ENCODE assay signal across 7 mouse cellular contexts in genomic region chr15:99663964-99664599, GRCm38 (mm10). TPM values are rescaled to one million over a fixed set of nuclear protein-coding genes. Genes with fewer than 3 reads are reported as not detected.
DNase-seq lines count a peak whose midpoint lies in the region; ATAC-seq and TF ChIP-seq lines count a peak whose summit lies in the region.

No protein-coding gene starts in this region.

- H3K9ac ChIP-seq in intestine, postnatal 0 days (ENCODE audit: low read depth, low read length), result no peak overlapping the region
- peak overlapping the region; percentile 46 for H3K9ac ChIP-seq in midbrain, embryonic 12.5 days (replicated peaks)

- WGBS in intestine, postnatal 0 days, result 2% methylated on average over 17 of the region's 17 CpGs
- WGBS in midbrain, embryonic 12.5 days, result 5% methylated on average over 17 of the region's 17 CpGs

- peak overlapping the region; percentile 28; the same call in 1 of the 2 replicates for H3K4me3 ChIP-seq in cortical plate, adult 2 months (ENCODE audit: insufficient read depth, low read length)
- peak overlapping the region; percentile 38 for H3K4me3 ChIP-seq in intestine, postnatal 0 days (ENCODE audit: low read depth, low read length)
- H3K4me3 ChIP-seq in midbrain, embryonic 12.5 days, result peak overlapping the region; percentile 42

- H3K36me3 ChIP-seq in intestine, postnatal 0 days (ENCODE audit: control insufficient read depth, insufficient read depth), result no peaks in the 10 kb centered on the region
- H3K36me3 ChIP-seq in midbrain, embryonic 12.5 days, result no peaks in the 10 kb centered on the region

- peaks cover 22% of the 10 kb centered on the region for H3K27me3 ChIP-seq in intestine, postnatal 0 days (replicated peaks; ENCODE audit: control insufficient read depth, insufficient read depth, low read length)
- peaks cover 23% of the 10 kb centered on the region for H3K27me3 ChIP-seq in midbrain, embryonic 12.5 days

- 0 out of 2 replicates have a peak, but pooled peaks have one; percentile 12 for ATAC-seq in intestine, postnatal 0 days
- peak; percentile 78; the same call in 1 of the 2 replicates for ATAC-seq in midbrain, embryonic 12.5 days (ENCODE audit: low FRiP score, low read depth)

- TF ChIP-seq CTCF in cortical plate, adult 2 months (IDR thresholded peaks at IDR 0.05; ENCODE audit: extremely low read depth, insufficient read depth, low read length), result no peak
- TF ChIP-seq CTCF in intestine, postnatal 0 days (IDR thresholded peaks at IDR 0.05; ENCODE audit: low read depth), result no peak

- no peak overlapping the region for H3K27ac ChIP-seq in cortical plate, adult 2 months (ENCODE audit: insufficient read depth, low read length)
- no peak overlapping the region for H3K27ac ChIP-seq in intestine, postnatal 0 days (ENCODE audit: low read depth, low read length)
- peak overlapping the region; percentile 88 for H3K27ac ChIP-seq in midbrain, embryonic 12.5 days (replicated peaks)

- peak; percentile 37 for DNase-seq in right cerebral cortex, adult 18-20 months
- DNase-seq in right cerebral cortex, postnatal 4 days, result no peak
- DNase-seq in spleen, adult 12 weeks (ENCODE audit: low spot score), result no peak
- DNase-seq in gastrocnemius, postnatal 14 days, result no peak

- H3K4me2 ChIP-seq in intestine, postnatal 0 days (replicated peaks; ENCODE audit: low read depth), result peak overlapping the region; percentile 78
- H3K4me2 ChIP-seq in midbrain, embryonic 12.5 days (replicated peaks), result peak overlapping the region; percentile 63

- H3K9me3 ChIP-seq in intestine, postnatal 0 days (ENCODE audit: control insufficient read depth), result no peaks in the 10 kb centered on the region
- no peaks in the 10 kb centered on the region for H3K9me3 ChIP-seq in midbrain, embryonic 12.5 days

- peaks cover 6% of the 10 kb centered on the region for H3K4me1 ChIP-seq in cortical plate, adult 2 months (ENCODE audit: control insufficient read depth, insufficient read depth, low read length)
- H3K4me1 ChIP-seq in intestine, postnatal 0 days (replicated peaks; ENCODE audit: control insufficient read depth, insufficient read depth, low read length), result peaks cover 3% of the 10 kb centered on the region
- peaks cover 43% of the 10 kb centered on the region for H3K4me1 ChIP-seq in midbrain, embryonic 12.5 days

- intact Hi-C loops in gastrocnemius, postnatal 14 days (cut with DNase I; ENCODE audit: low total_unique reads), result no loop called here

- no peak for TF ChIP-seq POLR2A in cortical plate, adult 2 months (IDR thresholded peaks at IDR 0.05; ENCODE audit: extremely low read depth, insufficient read depth, low read length)

RNA-seq across cellular contexts. Expression of gene Asic1, which starts 6.1 kb away (rescaled TPM):
- polyA plus RNA-seq in cortical plate, adult 2 months (2012; rRNA removed), result 54.1 and 59.0 TPM in 2 replicates
- 1.4 and 2.1 TPM in 2 replicates for polyA plus RNA-seq in intestine, postnatal 0 days (2015; fragmentation: Nextera tagmentation; extraction: Ambion mirVana)
- polyA plus RNA-seq in midbrain, embryonic 12.5 days (2016; fragmentation: Nextera tagmentation; extraction: Ambion mirVana), result 36.0 and 43.7 TPM in 2 replicates
- total RNA-seq in gastrocnemius, postnatal 14 days (2021), result 1 to 10 TPM in 1 of 2 experiments, under 1 TPM in 1; 0.69 to 1.0 TPM

RNA-seq across cellular contexts. Expression of gene Racgap1, which starts 12.6 kb away (rescaled TPM):
- polyA plus RNA-seq in cortical plate, adult 2 months (2012; rRNA removed), result 10.3 and 13.3 TPM in 2 replicates
- 23.2 and 25.7 TPM in 2 replicates for polyA plus RNA-seq in intestine, postnatal 0 days (2015; fragmentation: Nextera tagmentation; extraction: Ambion mirVana)
- polyA plus RNA-seq in midbrain, embryonic 12.5 days (2016; fragmentation: Nextera tagmentation; extraction: Ambion mirVana), result 223 TPM in 2 replicates
- 1 to 10 TPM; 7.5 to 8.7 TPM for total RNA-seq in gastrocnemius, postnatal 14 days (2021)

RNA-seq across cellular contexts. Expression of gene Smarcd1, which starts 37.8 kb away (rescaled TPM):
- 150 and 157 TPM in 2 replicates for polyA plus RNA-seq in cortical plate, adult 2 months (2012; rRNA removed)
- 13.2 and 13.3 TPM in 2 replicates for polyA plus RNA-seq in intestine, postnatal 0 days (2015; fragmentation: Nextera tagmentation; extraction: Ambion mirVana)
- polyA plus RNA-seq in midbrain, embryonic 12.5 days (2016; fragmentation: Nextera tagmentation; extraction: Ambion mirVana), result 141 and 157 TPM in 2 replicates
- 10 to 100 TPM in 1 of 2 experiments, 1 to 10 TPM in 1; 9.4 to 11.5 TPM for total RNA-seq in gastrocnemius, postnatal 14 days (2021)

RNA-seq across cellular contexts. Expression of gene Gm17349, which starts 41.2 kb away (rescaled TPM):
- polyA plus RNA-seq in cortical plate, adult 2 months (2012; rRNA removed), result 1.3 and 1.8 TPM in 2 replicates
- 1.2 and 3.0 TPM in 2 replicates for polyA plus RNA-seq in intestine, postnatal 0 days (2015; fragmentation: Nextera tagmentation; extraction: Ambion mirVana)
- polyA plus RNA-seq in midbrain, embryonic 12.5 days (2016; fragmentation: Nextera tagmentation; extraction: Ambion mirVana), result not detected in 2 replicates
- 1 to 10 TPM; 1.7 to 1.9 TPM for total RNA-seq in gastrocnemius, postnatal 14 days (2021)

RNA-seq across cellular contexts. Expression of gene Gpd1, which starts 53.2 kb away (rescaled TPM):
- 55.3 and 60.4 TPM in 2 replicates for polyA plus RNA-seq in cortical plate, adult 2 months (2012; rRNA removed)
- polyA plus RNA-seq in intestine, postnatal 0 days (2015; fragmentation: Nextera tagmentation; extraction: Ambion mirVana), result 124 and 136 TPM in 2 replicates
- 0.75 and 0.96 TPM in 2 replicates for polyA plus RNA-seq in midbrain, embryonic 12.5 days (2016; fragmentation: Nextera tagmentation; extraction: Ambion mirVana)
- 100 to 1,000 TPM; 487 to 557 TPM for total RNA-seq in gastrocnemius, postnatal 14 days (2021)

Comparison
In these comparisons a context has a peak if more than half of its experiments do, and no peak if none do; other contexts are left out.
1. RNA of gene Asic1, which starts 6.1 kb away (polyA plus RNA-seq): 54.1 to 59.0 TPM in cortical plate, adult 2 months and 36.0 to 43.7 TPM in midbrain, embryonic 12.5 days; 1.4 to 2.1 TPM in intestine, postnatal 0 days; every median in the first group is over 10 times any median in the second.
2. Peak in every context shown above with its lines, with median percentiles within 50 percentile points of each other: H3K4me3 ChIP-seq.